Comparison of ENCODE assay signal across 1 mouse cellular context in genomic region chr5:121204132-121205089, GRCm38 (mm10).
TF ChIP-seq lines count a peak whose summit lies in the region.

TSS of gene Rpl6 (plus strand) at chr5:121204481.

TF ChIP-seq in MEL, 35 proteins besides CTCF, POLR2A, EP300 and RAD21 (continued from another document):
- TF ChIP-seq ZNF384 (IDR thresholded peaks at IDR 0.05; ENCODE audit: low read depth, low read length): peak; percentile 82
- TF ChIP-seq E2F4 (IDR thresholded peaks at IDR 0.05; ENCODE audit: borderline replicate concordance, low read depth, low read length): no peak
- TF ChIP-seq TCF12 (IDR thresholded peaks at IDR 0.05; ENCODE audit: low read depth, low read length): peak; percentile 90
- peak; percentile 55; the same call in 1 of the 2 replicates for TF ChIP-seq MAZ (IDR thresholded peaks at IDR 0.05; ENCODE audit: low read depth, low read length)
- TF ChIP-seq MAFK (IDR thresholded peaks at IDR 0.05; ENCODE audit: borderline replicate concordance, low read depth, low read length): no peak
- TF ChIP-seq ELF1 (IDR thresholded peaks at IDR 0.05; ENCODE audit: low read depth, low read length): peak; percentile 96
- TF ChIP-seq KAT2A (conservative IDR thresholded peaks at IDR 0.05; ENCODE audit: low read depth, low read length): peak; percentile 95
- TF ChIP-seq ZKSCAN1 (IDR thresholded peaks at IDR 0.05; ENCODE audit: low read depth, low read length): no peak
- TF ChIP-seq HCFC1 (IDR thresholded peaks at IDR 0.05; ENCODE audit: low read depth, low read length): peak; percentile 98
- peak; percentile 99 for TF ChIP-seq NELFE (IDR thresholded peaks at IDR 0.05; ENCODE audit: low read depth, low read length)
